Mouse (Mus musculus): ENCODE measurements at regions not wholly inside any gene's neighbourhood (a gene's known extent, or its start where the extent isn't known, plus 50 kb on each side); places are given as distances from the start of the nearest gene placed in this dataset.

- no peaks in the 10 kb centered on the region for H3K27me3 ChIP-seq (ENCODE audit: control insufficient read depth, insufficient read depth, low read length)
- no peaks in the 10 kb centered on the region for H3K36me3 ChIP-seq (replicated peaks; ENCODE audit: control insufficient read depth, insufficient read depth)
- H3K9me3 ChIP-seq (ENCODE audit: control insufficient read depth, low read length), result no peaks in the 10 kb centered on the region
- no peak overlapping the region for H3K4me3 ChIP-seq (replicated peaks; ENCODE audit: low read length)
- no peak overlapping the region for H3K4me2 ChIP-seq (replicated peaks)
- ATAC-seq (ENCODE audit: low FRiP score) (no peak), DNase-seq (ENCODE audit: low spot score) (no peak)
- WGBS, result 56% methylated on average over 7 of the region's 7 CpGs
- no peak overlapping the region for H3K9ac ChIP-seq
- no peaks in the 10 kb centered on the region for H3K4me1 ChIP-seq (replicated peaks; ENCODE audit: control insufficient read depth, insufficient read depth, low read length)
- no peak overlapping the region for H3K27ac ChIP-seq
These were observed 54.0 kb upstream of the Enpep start for GRCm38 (mm10) chr3:129386522-129386921.

DNA sequence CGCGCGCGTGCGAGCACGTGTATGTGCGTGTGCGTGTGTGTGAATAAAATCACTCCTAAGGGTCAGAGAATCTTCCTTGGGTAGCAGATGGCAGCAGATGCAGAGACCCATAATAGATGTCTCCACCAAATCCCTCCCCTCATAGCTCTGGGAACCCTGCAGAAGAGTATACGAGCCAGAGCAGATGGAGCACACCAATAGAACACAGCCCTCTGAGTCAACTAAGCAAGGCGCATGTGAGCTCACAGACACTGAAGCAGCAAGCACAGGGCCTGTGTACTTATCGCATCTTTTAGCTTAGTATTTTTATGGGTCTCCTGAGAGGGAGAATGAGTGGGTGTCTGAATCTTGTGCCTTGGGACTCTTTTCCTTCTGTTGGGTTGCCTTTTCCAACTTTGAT lies 58.0 kb upstream of the Enpep start:
- 92% methylated on average over 11 of the region's 11 CpGs for WGBS
- H3K27ac ChIP-seq, result no peak overlapping the region
- ATAC-seq (ENCODE audit: low FRiP score) (no peak), DNase-seq (ENCODE audit: low spot score) (no peak)
- H3K9me3 ChIP-seq (ENCODE audit: control insufficient read depth, low read length), result no peaks in the 10 kb centered on the region
- no peak overlapping the region for H3K9ac ChIP-seq
- H3K36me3 ChIP-seq (replicated peaks; ENCODE audit: control insufficient read depth, insufficient read depth), result no peaks in the 10 kb centered on the region
- H3K4me1 ChIP-seq (replicated peaks; ENCODE audit: control insufficient read depth, insufficient read depth, low read length), result peaks cover 9% of the 10 kb centered on the region; the same call in 1 of the 2 replicates
- no peak overlapping the region for H3K4me2 ChIP-seq (replicated peaks)
- H3K4me3 ChIP-seq (replicated peaks; ENCODE audit: low read length), result no peak overlapping the region
- H3K27me3 ChIP-seq (ENCODE audit: control insufficient read depth, insufficient read depth, low read length), result no peaks in the 10 kb centered on the region

- Histone ChIP-seq H3K36me3 (replicated peaks; ENCODE audit: control insufficient read depth, insufficient read depth) (no peaks in the 10 kb centered on the region), H3K9ac (no peak overlapping the region), H3K4me1 (replicated peaks; ENCODE audit: control insufficient read depth, insufficient read depth, low read length) (peaks cover 9% of the 10 kb centered on the region; the same call in 1 of the 2 replicates), H3K27ac (no peak overlapping the region), H3K27me3 (ENCODE audit: control insufficient read depth, insufficient read depth, low read length) (no peaks in the 10 kb centered on the region), H3K4me2 (replicated peaks) (no peak overlapping the region), H3K4me3 (replicated peaks; ENCODE audit: low read length) (no peak overlapping the region), H3K9me3 (ENCODE audit: control insufficient read depth, low read length) (no peaks in the 10 kb centered on the region)
- ATAC-seq (ENCODE audit: low FRiP score) (peak; percentile 37; the same call in 1 of the 2 replicates), DNase-seq (ENCODE audit: low spot score) (no peak)
- 57% methylated on average over 14 of the region's 14 CpGs for WGBS
These were observed 59.6 kb upstream of the Enpep start for GRCm38 (mm10) chr3:129391888-129392813.

DNA sequence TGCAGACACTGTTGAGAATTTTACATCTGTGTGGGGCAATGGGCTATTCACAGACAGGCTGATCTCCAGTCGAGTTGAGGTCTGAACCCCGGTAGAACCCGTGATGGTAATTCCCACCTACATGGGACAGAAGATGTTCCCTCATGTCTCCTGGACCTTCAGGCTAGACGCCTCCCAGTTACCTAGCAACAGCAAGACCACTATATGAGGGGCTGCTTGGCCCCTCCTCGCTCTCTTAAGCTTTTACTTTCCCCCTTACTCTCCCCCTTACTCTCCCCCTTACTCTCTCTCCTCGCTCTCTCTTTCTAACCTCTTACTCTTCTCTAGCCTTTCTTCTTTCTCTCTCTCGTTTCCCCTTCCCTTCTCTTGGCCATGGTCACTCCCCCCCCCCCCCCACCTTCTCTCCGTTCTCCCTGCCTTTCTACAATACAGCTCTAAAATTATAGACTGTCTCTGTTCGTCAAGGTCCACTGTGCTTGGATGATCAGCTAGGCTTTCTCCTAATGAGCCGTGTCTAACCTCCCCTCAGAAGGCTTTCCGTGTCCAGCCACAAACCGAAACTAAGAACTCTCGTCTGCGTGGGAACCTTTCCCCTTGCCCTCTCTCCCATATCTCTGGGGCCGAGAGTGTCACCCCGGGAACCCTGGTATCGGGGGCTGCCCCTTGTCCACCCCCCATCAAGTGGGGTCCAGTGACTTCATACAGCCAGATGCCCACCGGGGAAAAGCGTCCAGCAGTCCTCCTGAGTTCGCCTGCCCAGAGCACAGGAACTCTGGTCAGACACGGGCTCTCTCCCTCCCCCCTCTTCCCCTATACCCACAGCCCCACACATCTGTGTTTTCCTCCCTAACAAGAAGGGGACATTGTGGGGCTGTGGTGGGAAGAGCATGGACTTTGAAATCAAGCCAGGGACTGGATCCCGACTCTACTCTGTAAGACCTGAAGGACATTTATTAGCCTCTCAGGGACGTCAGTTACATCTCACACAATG lies 60.6 kb upstream of the Enpep start:
- H3K4me2 ChIP-seq (replicated peaks), result no peak overlapping the region
- H3K4me3 ChIP-seq (replicated peaks; ENCODE audit: low read length), result no peak overlapping the region
- no peaks in the 10 kb centered on the region for H3K27me3 ChIP-seq (ENCODE audit: control insufficient read depth, insufficient read depth, low read length)
- H3K36me3 ChIP-seq (replicated peaks; ENCODE audit: control insufficient read depth, insufficient read depth), result no peaks in the 10 kb centered on the region
- WGBS, result 75% methylated on average over 22 of the region's 23 CpGs
- H3K4me1 ChIP-seq (replicated peaks; ENCODE audit: control insufficient read depth, insufficient read depth, low read length), result peaks cover 9% of the 10 kb centered on the region; the same call in 1 of the 2 replicates
- H3K27ac ChIP-seq, result no peak overlapping the region
- no peak overlapping the region for H3K9ac ChIP-seq
- no peaks in the 10 kb centered on the region for H3K9me3 ChIP-seq (ENCODE audit: control insufficient read depth, low read length)
- ATAC-seq (ENCODE audit: low FRiP score), result peak; percentile 27; the same call in 1 of the 2 replicates
- DNase-seq (ENCODE audit: low spot score), result no peak

GRCm38 (mm10) chr3:129397481-129397880 lies 65.0 kb upstream of the Enpep start:
- DNase-seq (ENCODE audit: low spot score) (no peak), ATAC-seq (ENCODE audit: low FRiP score) (no peak)
- Histone ChIP-seq H3K4me1 (replicated peaks; ENCODE audit: control insufficient read depth, insufficient read depth, low read length) (peaks cover 4% of the 10 kb centered on the region; the same call in 1 of the 2 replicates), H3K27ac (no peak overlapping the region), H3K36me3 (replicated peaks; ENCODE audit: control insufficient read depth, insufficient read depth) (no peaks in the 10 kb centered on the region), H3K27me3 (ENCODE audit: control insufficient read depth, insufficient read depth, low read length) (no peaks in the 10 kb centered on the region), H3K9me3 (ENCODE audit: control insufficient read depth, low read length) (no peaks in the 10 kb centered on the region), H3K9ac (no peak overlapping the region), H3K4me2 (replicated peaks) (no peak overlapping the region), H3K4me3 (replicated peaks; ENCODE audit: low read length) (no peak overlapping the region)
- 80% methylated on average over 4 of the region's 4 CpGs for WGBS

DNA sequence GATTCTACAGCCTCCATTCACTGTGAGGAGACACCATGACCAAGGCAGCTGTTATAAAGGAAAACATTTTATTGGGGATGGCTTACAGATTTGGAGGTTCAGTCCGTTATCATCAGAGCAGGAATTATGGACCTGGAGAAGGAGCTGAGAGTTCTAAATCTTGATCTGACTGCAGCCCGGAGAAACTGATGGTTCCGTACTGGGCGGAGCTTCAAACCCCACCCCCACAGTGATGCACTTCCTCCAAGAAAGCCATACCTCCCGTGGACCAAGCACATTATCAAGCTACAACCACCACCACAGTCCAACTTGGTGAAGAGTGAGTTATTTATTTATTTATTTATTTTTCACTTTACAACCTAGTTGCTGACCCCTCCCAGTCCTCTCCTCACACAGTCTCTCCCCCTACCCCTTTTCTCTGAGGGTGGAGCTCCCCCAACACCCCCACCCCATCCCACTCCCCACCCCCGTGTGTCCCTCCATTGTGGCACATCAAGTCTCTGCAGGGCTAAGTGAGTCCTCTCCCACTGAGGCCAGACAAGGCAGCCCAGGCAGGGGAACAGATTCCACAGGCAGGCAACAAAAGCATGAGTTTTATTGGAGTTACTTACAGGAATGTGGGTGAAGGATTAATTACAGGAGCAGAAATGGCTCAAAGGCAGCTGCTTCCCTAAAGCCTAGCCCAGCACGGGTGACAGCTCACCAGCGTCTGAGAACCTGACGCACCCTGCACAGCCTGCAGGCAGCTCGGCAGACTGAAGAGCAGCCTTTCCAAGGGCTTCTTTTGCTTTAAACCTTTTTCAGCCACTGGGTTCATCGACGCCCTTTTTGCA lies 67.8 kb upstream of the Enpep start:
- Histone ChIP-seq H3K4me2 (replicated peaks) (no peak overlapping the region), H3K4me1 (replicated peaks; ENCODE audit: control insufficient read depth, insufficient read depth, low read length) (no peaks in the 10 kb centered on the region), H3K27me3 (ENCODE audit: control insufficient read depth, insufficient read depth, low read length) (no peaks in the 10 kb centered on the region), H3K36me3 (replicated peaks; ENCODE audit: control insufficient read depth, insufficient read depth) (no peaks in the 10 kb centered on the region), H3K9ac (no peak overlapping the region), H3K9me3 (ENCODE audit: control insufficient read depth, low read length) (no peaks in the 10 kb centered on the region), H3K27ac (no peak overlapping the region), H3K4me3 (replicated peaks; ENCODE audit: low read length) (no peak overlapping the region)
- DNase-seq (ENCODE audit: low spot score) (no peak), ATAC-seq (ENCODE audit: low FRiP score) (no peak)
- 71% methylated on average over 12 of the region's 12 CpGs for WGBS

GRCm38 (mm10) chr3:129411389-129412054 lies 79.0 kb upstream of the Enpep start:
- WGBS, result 93% methylated on average over 13 of the region's 13 CpGs
- no peak overlapping the region for H3K4me2 ChIP-seq (replicated peaks)
- no peak overlapping the region for H3K4me3 ChIP-seq (replicated peaks; ENCODE audit: low read length)
- no peaks in the 10 kb centered on the region for H3K27me3 ChIP-seq (ENCODE audit: control insufficient read depth, insufficient read depth, low read length)
- H3K9me3 ChIP-seq (ENCODE audit: control insufficient read depth, low read length), result no peaks in the 10 kb centered on the region
- H3K27ac ChIP-seq, result no peak overlapping the region
- DNase-seq (ENCODE audit: low spot score), result no peak
- no peaks in the 10 kb centered on the region for H3K4me1 ChIP-seq (replicated peaks; ENCODE audit: control insufficient read depth, insufficient read depth, low read length)
- ATAC-seq (ENCODE audit: low FRiP score), result no peak
- H3K36me3 ChIP-seq (replicated peaks; ENCODE audit: control insufficient read depth, insufficient read depth), result no peaks in the 10 kb centered on the region
- H3K9ac ChIP-seq, result no peak overlapping the region

- Histone ChIP-seq H3K9ac (no peak overlapping the region), H3K4me2 (replicated peaks) (no peak overlapping the region), H3K27ac (no peak overlapping the region), H3K4me1 (replicated peaks; ENCODE audit: control insufficient read depth, insufficient read depth, low read length) (no peaks in the 10 kb centered on the region), H3K27me3 (ENCODE audit: control insufficient read depth, insufficient read depth, low read length) (no peaks in the 10 kb centered on the region), H3K9me3 (ENCODE audit: control insufficient read depth, low read length) (no peaks in the 10 kb centered on the region), H3K4me3 (replicated peaks; ENCODE audit: low read length) (no peak overlapping the region), H3K36me3 (replicated peaks; ENCODE audit: control insufficient read depth, insufficient read depth) (no peaks in the 10 kb centered on the region)
- DNase-seq (ENCODE audit: low spot score) (no peak), ATAC-seq (ENCODE audit: low FRiP score) (no peak)
- WGBS, result 81% methylated on average over 11 of the region's 11 CpGs
These were observed 79.8 kb upstream of the Enpep start for GRCm38 (mm10) chr3:129412126-129412960.
